Mouse (Mus musculus): Measurements from ENCODE around the gene Nptx1. TPM values are rescaled to one million over a fixed set of nuclear protein-coding genes. Genes with fewer than 3 reads are reported as not detected.

Nptx1 gene
- total RNA-seq, 2 experiments from 2014 or later = 15.7 to 19.7 TPM

GRCm38 (mm10) chr11:119526068-119526966 lies 21.2 kb downstream of the Nptx1 start:
- no peak for DNase-seq
- intact Hi-C loops (cut with DNase I) = no loop called here

- peak; percentile 89 for DNase-seq
- intact Hi-C loops (cut with DNase I) = no loop called here
Observed at GRCm38 (mm10) chr11:119524545-119524949, 23.0 kb downstream of the Nptx1 start.

DNA sequence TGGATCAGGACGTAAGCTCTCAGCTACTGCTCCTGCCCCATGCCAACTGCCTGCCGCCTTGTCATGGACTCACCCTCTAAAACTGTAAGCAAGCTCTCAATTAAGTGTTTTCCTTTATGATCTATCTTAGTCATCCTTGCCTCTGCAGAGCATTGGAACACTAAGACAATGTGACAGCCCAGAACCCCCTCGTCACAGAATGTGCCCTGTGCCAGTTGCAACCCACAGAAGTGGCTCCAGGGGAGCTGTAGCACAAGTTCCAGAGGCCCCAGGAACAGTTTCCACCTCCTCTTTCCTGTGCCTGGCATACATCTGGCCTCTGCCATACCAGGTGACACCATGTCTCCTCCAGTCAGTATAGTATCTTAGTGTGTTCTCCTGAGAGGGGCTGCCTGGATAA lies 24.2 kb downstream of the Nptx1 start:
- intact Hi-C loops (cut with DNase I) = no loop called here

GRCm38 (mm10) chr11:119522779-119523178 lies 24.8 kb downstream of the Nptx1 start:
- peak; percentile 98 for DNase-seq
- intact Hi-C loops (cut with DNase I) = no loop called here

More for the DNA sequence above, 24.2 kb downstream of the Nptx1 start:
- no peak for DNase-seq

DNA sequence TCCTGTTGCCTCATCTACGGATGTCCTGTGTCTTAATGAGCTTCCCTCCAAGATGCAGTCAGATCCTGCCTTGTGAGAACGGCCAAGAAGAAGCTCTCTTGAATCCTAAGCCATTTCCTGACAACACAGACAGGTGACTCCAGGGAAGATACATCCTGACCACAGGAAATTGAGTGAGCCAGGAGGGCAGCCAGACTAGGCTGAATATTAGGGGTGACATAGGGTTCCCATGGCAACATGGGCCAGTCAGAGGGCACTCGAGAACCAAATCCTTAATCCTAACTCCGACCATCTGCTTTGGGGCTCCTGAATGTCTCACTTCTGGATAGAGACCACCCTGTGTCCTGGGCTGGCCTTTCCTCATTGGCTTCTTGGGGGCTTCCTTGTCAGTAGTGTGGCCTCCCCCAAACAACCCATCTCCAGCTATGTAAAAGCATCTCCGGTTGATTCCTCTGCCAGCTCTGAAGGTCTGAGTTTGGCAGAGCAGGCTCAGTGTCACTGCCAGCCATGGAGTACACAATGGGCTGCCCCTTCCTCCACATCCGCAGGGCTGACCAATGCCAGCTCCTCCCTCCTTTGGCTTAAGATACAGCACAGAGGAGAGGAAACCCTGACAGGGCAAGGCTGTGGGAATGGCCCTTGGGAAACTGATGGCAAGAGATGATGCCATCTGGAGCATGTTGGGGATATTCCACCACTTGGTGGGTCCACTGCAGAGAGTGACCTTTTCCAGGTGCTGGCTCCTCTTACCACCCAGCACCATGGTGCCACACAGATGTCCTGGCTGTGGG lies 25.4 kb downstream of the Nptx1 start:
- DNase-seq = peak; percentile 87
- intact Hi-C loops (cut with DNase I) = no loop called here

DNA sequence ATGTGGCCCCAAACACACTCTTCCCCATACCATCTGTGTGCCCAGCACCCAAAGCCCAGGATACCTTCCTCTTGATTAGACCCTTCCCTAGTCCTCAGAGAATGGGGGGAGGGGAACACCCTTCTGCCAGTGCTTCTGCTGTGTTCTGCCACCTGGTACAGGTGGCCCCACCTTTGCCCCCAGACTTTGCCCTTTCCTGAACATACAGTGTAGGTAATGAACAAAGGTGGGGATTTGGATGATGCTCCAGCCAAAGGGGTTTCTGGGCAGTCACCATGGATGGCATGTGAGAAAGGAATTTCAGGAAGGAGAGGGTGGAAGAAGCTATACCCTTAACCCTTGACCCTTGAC lies 26.9 kb downstream of the Nptx1 start:
- intact Hi-C loops (cut with DNase I) = no loop called here
- DNase-seq = no peak

DNA sequence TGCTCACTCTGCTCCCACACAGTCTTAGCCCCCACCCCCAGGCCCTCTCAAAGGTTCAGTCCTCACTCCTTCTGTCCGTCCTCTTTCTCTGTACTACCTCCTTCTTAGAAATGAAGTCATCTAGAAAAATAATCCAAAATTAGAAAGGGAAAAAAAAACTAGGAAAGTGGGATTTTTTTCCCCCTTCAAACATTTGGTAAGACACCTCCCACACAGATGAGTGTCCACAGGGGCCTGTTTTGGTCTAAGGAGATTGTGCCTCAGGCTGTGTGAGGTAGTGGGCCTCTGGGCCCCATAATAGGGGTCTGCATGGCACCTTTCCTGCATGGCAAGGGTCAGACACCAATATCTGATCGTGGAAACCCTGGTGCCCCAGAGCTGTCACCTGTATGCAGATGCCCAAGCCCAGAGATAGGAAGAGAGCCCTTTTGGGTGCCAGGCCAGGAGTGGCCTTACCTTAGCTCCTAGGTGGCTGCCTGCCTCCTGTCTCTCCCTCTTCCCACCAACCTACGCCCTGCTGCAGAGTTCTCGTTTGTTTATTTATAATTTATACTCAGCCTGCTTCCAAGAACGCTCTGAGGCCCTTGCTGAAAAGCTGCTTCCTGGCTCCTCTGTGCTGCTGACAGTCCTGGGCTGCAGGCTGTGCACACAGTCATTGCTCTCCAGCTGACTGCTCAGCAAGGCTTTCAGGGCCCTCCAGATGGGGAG lies 27.4 kb downstream of the Nptx1 start:
- no peak for DNase-seq
- intact Hi-C loops (cut with DNase I) = no loop called here

DNA sequence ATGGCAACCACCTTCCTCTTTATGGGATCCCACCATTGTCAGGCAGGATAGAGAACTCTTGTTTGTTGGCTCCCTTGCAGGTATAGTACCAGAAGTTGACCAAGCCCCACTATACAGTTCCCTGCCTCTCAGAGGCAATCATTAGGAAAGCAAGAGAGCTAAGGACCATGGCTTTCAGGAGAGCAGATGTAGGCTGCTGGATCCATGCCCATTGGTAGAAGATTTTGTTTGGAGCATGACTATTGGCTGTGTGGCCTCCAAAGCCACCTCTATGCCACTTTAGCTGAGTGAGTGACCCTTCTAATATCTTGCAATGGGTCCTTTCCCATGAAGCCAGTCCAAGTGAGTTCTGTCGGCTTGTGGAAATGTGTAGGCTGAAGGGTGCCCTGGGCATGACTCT lies 28.2 kb downstream of the Nptx1 start:
- intact Hi-C loops (cut with DNase I) = no loop called here
- DNase-seq = no peak

GRCm38 (mm10) chr11:119516677-119517361 lies 30.7 kb downstream of the Nptx1 start:
- peak; percentile 59 for DNase-seq

GRCm38 (mm10) chr11:119515823-119516676 lies 31.5 kb downstream of the Nptx1 start:
- intact Hi-C loops (cut with DNase I) = no loop called here

More at GRCm38 (mm10) chr11:119516677-119517361, 30.7 kb downstream of the Nptx1 start:
- intact Hi-C loops (cut with DNase I) = no loop called here

DNA sequence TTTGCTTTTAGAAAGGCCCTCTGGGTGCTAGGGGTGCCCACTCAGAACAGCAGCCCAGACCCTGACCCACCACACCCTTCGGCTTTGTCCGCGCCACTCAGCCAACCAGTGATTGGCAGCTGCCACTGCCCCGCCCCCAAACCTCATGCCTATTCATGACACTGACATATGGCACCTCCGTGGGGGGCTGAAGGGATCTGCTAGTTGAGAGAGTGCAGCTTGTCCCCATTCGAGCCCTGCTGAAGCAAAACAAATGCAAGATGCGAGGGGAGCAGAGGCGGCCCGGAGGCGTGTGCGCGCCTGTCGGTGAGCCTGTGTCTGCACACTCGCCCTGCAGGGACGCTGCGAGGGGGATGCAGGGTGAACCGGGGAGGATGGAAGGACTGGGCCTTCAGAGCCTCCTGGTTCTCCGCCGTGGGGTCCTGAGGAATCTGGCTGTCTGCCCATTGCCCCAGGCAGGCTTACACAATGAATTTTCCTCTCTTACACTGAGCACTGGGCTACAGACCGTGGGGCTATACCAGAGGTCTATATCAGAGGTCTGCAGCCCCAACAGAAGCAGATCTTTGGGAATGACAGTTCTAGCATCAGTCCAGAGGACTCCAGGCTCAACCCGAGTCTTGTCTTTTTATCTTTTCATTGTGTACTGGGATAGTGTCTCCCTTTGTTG lies 32.5 kb downstream of the Nptx1 start:
- intact Hi-C loops (cut with DNase I) = no loop called here
- DNase-seq = peak; percentile 97

More at GRCm38 (mm10) chr11:119515823-119516676, 31.5 kb downstream of the Nptx1 start:
- DNase-seq = peak; percentile 60

DNA sequence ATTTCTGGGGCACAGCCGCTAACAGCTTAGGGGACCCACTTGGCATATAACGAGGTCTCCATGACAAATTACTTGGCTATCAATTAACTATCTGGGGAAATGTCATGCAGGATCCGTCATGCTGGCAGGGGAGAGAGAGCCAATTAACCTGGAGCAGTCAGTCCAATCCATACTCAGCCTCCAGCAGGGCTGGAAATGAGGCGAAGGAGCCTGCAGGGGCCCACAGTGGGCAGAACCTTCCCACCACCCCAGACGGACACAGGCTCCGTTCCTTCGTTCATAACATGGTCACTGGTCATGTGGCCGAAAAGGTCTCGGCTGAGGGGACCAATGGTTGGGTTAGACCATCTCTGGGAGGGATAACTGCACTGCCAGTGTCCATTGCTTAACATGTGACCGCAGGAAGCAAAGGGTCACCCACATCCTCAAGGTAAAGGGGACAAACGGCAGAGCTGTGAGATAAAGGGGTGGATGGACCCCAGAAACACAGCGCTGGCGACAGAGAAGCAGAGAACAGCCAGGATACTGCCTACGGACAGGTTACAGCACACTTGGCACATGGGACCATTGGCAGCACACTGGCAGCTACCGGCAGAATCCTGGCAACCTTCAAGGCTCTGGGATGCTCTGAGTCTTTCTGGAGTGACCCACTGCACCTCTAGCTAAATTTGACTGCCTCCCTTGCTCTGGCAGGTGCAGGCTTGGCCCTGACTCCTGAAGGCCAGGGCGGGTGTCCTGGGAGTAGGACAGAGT lies 33.3 kb downstream of the Nptx1 start:
- intact Hi-C loops (cut with DNase I) = no loop called here
- peak; percentile 61 for DNase-seq

- intact Hi-C loops (cut with DNase I) = no loop called here
Observed at GRCm38 (mm10) chr11:119513038-119513659, 34.4 kb downstream of the Nptx1 start.

GRCm38 (mm10) chr11:119509165-119509776 lies 38.3 kb downstream of the Nptx1 start:
- no peak for DNase-seq
- intact Hi-C loops (cut with DNase I) = no loop called here

More at GRCm38 (mm10) chr11:119513038-119513659, 34.4 kb downstream of the Nptx1 start:
- DNase-seq = no peak

DNA sequence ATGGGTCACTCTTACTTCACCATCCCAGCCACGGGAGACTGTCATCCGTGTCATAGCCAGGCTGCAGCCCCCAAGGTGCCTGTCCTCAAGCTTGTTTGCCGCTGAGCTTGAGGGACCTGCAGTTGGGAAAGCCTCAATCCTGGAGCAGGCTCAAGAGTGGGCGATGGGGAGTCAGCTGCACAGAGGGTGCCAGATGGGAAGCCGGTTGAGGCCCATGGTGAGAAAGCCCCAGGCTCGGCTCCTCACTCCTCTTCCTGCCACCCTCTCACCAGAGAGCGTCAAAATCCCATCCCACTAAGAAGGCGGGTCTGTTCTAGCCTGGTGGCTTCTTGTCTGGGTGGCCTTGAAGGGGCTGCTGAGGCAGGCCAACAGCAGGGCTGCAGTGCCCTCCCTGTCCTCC lies 39.8 kb downstream of the Nptx1 start:
- intact Hi-C loops (cut with DNase I) = no loop called here
- DNase-seq = no peak

DNA sequence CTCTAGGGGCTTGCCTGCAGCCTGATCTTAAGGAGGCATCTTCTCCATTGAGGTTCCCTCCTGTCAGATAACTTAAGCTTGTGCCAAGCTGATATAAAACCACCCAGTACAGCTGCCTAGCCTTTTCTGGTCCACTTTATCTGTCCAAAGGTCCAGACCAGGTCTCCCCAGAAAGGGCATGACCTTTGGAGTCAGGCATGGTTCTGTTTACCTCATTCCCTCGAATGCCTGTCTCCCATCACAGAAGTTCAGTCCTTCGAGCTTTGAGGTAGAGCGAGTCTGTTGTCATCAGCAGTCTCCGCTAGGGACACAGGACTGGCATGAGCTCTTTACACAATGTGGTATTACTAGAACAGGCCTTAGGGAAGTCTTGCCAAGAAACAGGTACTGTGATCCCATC lies 41.2 kb downstream of the Nptx1 start:
- DNase-seq = no peak
- intact Hi-C loops (cut with DNase I) = no loop called here

GRCm38 (mm10) chr11:119503675-119504074 lies 43.9 kb downstream of the Nptx1 start:
- peak; percentile 81 for DNase-seq

More at GRCm38 (mm10) chr11:119503675-119504074, 43.9 kb downstream of the Nptx1 start:
- intact Hi-C loops (cut with DNase I) = loop anchor here (2.0 kb wide), 1 partner anchor 401 kb away; no protein-coding TSS in a partner anchor

Measured in left cerebral cortex, postnatal 4 days (tissue).